Mouse (Mus musculus) midbrain, embryonic 12.5 days (tissue): ENCODE measurements around the gene Rad51ap2. TPM values are rescaled to one million over a fixed set of nuclear protein-coding genes. Genes with fewer than 3 reads are reported as not detected.
A peak's percentile ranks its signal among the peaks of the same experiment; 100 is the strongest.

ENCODE experiments used
- ATAC-seq: fragments of 200-750 bp; cut with Nextera tagmentation; 2 replicates; pipeline ENCODE4 v1.8.0; 2017; ENCODE audit warnings: low read depth, moderate TSS enrichment, moderate library complexity; ENCODE audit not compliant: low FRiP score
- H3K27ac ChIP-seq: fragments of 300-500 bp; sonication (generic); replicated peaks from 2 replicates; pipeline ENCODE4 v1.5.1; 2016; ENCODE audit warnings: mild to moderate bottlenecking
- H3K27me3 ChIP-seq: fragments of 300-500 bp; sonication (generic); 2 replicates; pipeline ENCODE4 v1.6.1; 2016; ENCODE audit warnings: mild to moderate bottlenecking
- H3K36me3 ChIP-seq: fragments of 300-500 bp; sonication (generic); 2 replicates; pipeline ENCODE4 v1.6.1; 2016
- H3K4me1 ChIP-seq: fragments of 300-500 bp; sonication (generic); 2 replicates; pipeline ENCODE4 v1.6.1; 2016
- H3K4me2 ChIP-seq: fragments of 300-500 bp; sonication (generic); replicated peaks from 2 replicates; pipeline ENCODE4 v1.6.1; 2016; ENCODE audit warnings: mild to moderate bottlenecking, moderate library complexity
- H3K4me3 ChIP-seq: fragments of 300-500 bp; sonication (generic); 2 replicates; pipeline ENCODE4 v1.5.1; 2016; ENCODE audit warnings: mild to moderate bottlenecking
- H3K9ac ChIP-seq: fragments of 300-500 bp; sonication (generic); replicated peaks from 2 replicates; pipeline ENCODE4 v1.6.1; 2016; ENCODE audit warnings: mild to moderate bottlenecking, moderate library complexity
- H3K9me3 ChIP-seq: fragments of 300-500 bp; sonication (generic); 2 replicates; pipeline ENCODE4 v1.6.1; 2016; ENCODE audit warnings: mild to moderate bottlenecking
- WGBS: fragments of 180-500 bp; shearing (Covaris S2); methylation state at CpG from one replicate; pipeline ENCODE4 v1.1.7; 2016; 5-methylcytosine and 5-hydroxymethylcytosine counted together
- polyA plus RNA-seq: library from polyadenylated mRNA; unstranded; fragments of >200 nt; fragmentation: Nextera tagmentation; extraction: Ambion mirVana; gene quantifications from 2 replicates; pipeline ENCODE4 v1.2.1, GENCODE M21; 2016

The Rad51ap2 gene
- polyA plus RNA-seq, result 0.33 and 0.39 TPM in 2 replicates

GRCm38 (mm10) chr12:11455549-11456194 lies at the start of gene Rad51ap2:
Gene Rad51ap2, plus strand, starts transcription at chr12:11456079.
- Histone ChIP-seq H3K4me1 (peaks cover 4% of the 10 kb centered on the region), H3K4me3 (peak within 1 kb of the TSS; percentile 50), H3K27ac (no peak within 1 kb of the TSS), H3K9me3 (no peaks in the 10 kb centered on the region), H3K9ac (peak within 1 kb of the TSS; percentile 66), H3K36me3 (no peaks in the 10 kb centered on the region), H3K27me3 (no peaks in the 10 kb centered on the region), H3K4me2 (peak within 1 kb of the TSS; percentile 71)
- WGBS, result 1% methylated on average over 39 of the region's 40 CpGs
- ATAC-seq, result peak; percentile 100

- 92% methylated on average over 4 of the region's 4 CpGs for WGBS
- ATAC-seq, result no peak
- Histone ChIP-seq H3K9ac (no peak overlapping the region), H3K9me3 (no peaks in the 10 kb centered on the region), H3K4me3 (no peak overlapping the region), H3K36me3 (no peaks in the 10 kb centered on the region), H3K27ac (no peak overlapping the region), H3K4me2 (no peak overlapping the region), H3K27me3 (no peaks in the 10 kb centered on the region), H3K4me1 (no peaks in the 10 kb centered on the region)
Measured at GRCm38 (mm10) chr12:11407679-11408078, 48.2 kb upstream of the Rad51ap2 start.

- no peaks in the 10 kb centered on the region for H3K36me3 ChIP-seq
- 83% methylated on average over 6 of the region's 6 CpGs for WGBS
Measured at GRCm38 (mm10) chr12:11418112-11418511, 37.8 kb upstream of the Rad51ap2 start.

GRCm38 (mm10) chr12:11427396-11427795 lies 28.5 kb upstream of the Rad51ap2 start:
- WGBS, result 70% methylated on average over 4 of the region's 4 CpGs
- Histone ChIP-seq H3K4me2 (no peak overlapping the region), H3K4me1 (no peaks in the 10 kb centered on the region), H3K9ac (no peak overlapping the region), H3K9me3 (no peaks in the 10 kb centered on the region), H3K27ac (no peak overlapping the region), H3K4me3 (no peak overlapping the region), H3K36me3 (no peaks in the 10 kb centered on the region), H3K27me3 (no peaks in the 10 kb centered on the region)
- ATAC-seq, result no peak

More at GRCm38 (mm10) chr12:11418112-11418511, 37.8 kb upstream of the Rad51ap2 start:
- Histone ChIP-seq H3K27me3 (no peaks in the 10 kb centered on the region), H3K4me1 (no peaks in the 10 kb centered on the region), H3K9ac (no peak overlapping the region), H3K9me3 (peaks cover 4% of the 10 kb centered on the region; the same call in 1 of the 2 replicates), H3K4me2 (no peak overlapping the region), H3K4me3 (no peak overlapping the region), H3K27ac (no peak overlapping the region)
- no peak for ATAC-seq

GRCm38 (mm10) chr12:11433126-11433525 lies 22.8 kb upstream of the Rad51ap2 start:
- Histone ChIP-seq H3K4me3 (no peak overlapping the region), H3K9me3 (no peaks in the 10 kb centered on the region), H3K4me2 (no peak overlapping the region), H3K27ac (no peak overlapping the region), H3K9ac (no peak overlapping the region), H3K4me1 (peaks cover 10% of the 10 kb centered on the region; the same call in 1 of the 2 replicates), H3K36me3 (no peaks in the 10 kb centered on the region), H3K27me3 (peaks cover 30% of the 10 kb centered on the region)
- ATAC-seq, result no peak
- WGBS, result 88% methylated on average over 1 of the region's 1 CpGs

GRCm38 (mm10) chr12:11433716-11434115 lies 22.2 kb upstream of the Rad51ap2 start:
- Histone ChIP-seq H3K27me3 (peaks cover 36% of the 10 kb centered on the region), H3K27ac (no peak overlapping the region), H3K36me3 (no peaks in the 10 kb centered on the region), H3K4me3 (no peak overlapping the region), H3K9me3 (no peaks in the 10 kb centered on the region), H3K9ac (no peak overlapping the region), H3K4me2 (no peak overlapping the region), H3K4me1 (peaks cover 10% of the 10 kb centered on the region; the same call in 1 of the 2 replicates)
- no peak for ATAC-seq
- 79% methylated on average over 1 of the region's 1 CpGs for WGBS

GRCm38 (mm10) chr12:11434446-11434845 lies 21.4 kb upstream of the Rad51ap2 start:
- Histone ChIP-seq H3K27me3 (peaks cover 37% of the 10 kb centered on the region), H3K4me1 (peaks cover 10% of the 10 kb centered on the region; the same call in 1 of the 2 replicates), H3K27ac (no peak overlapping the region), H3K4me2 (no peak overlapping the region), H3K9me3 (no peaks in the 10 kb centered on the region), H3K36me3 (no peaks in the 10 kb centered on the region), H3K9ac (no peak overlapping the region), H3K4me3 (no peak overlapping the region)
- WGBS, result 83% methylated on average over 8 of the region's 8 CpGs
- no peak for ATAC-seq

GRCm38 (mm10) chr12:11435246-11436022 lies 20.4 kb upstream of the Rad51ap2 start:
- Histone ChIP-seq H3K4me2 (peak overlapping the region; percentile 65), H3K9me3 (no peaks in the 10 kb centered on the region), H3K4me1 (peaks cover 10% of the 10 kb centered on the region; the same call in 1 of the 2 replicates), H3K36me3 (no peaks in the 10 kb centered on the region), H3K9ac (no peak overlapping the region), H3K27me3 (peaks cover 37% of the 10 kb centered on the region), H3K27ac (no peak overlapping the region), H3K4me3 (peak overlapping the region; percentile 45)
- WGBS, result 9% methylated on average over 15 of the region's 15 CpGs
- no peak for ATAC-seq

- H3K27me3 ChIP-seq, result peaks cover 37% of the 10 kb centered on the region
- H3K9me3 ChIP-seq, result no peaks in the 10 kb centered on the region
- H3K4me2 ChIP-seq, result peak overlapping the region; percentile 65
- 1% methylated on average over 12 of the region's 12 CpGs for whole genome bisulfite sequencing
- H3K27ac ChIP-seq, result no peak overlapping the region
- peak overlapping the region; percentile 50; the same call in 1 of the 2 replicates for H3K9ac ChIP-seq
- peak overlapping the region; percentile 45 for H3K4me3 ChIP-seq
- peaks cover 10% of the 10 kb centered on the region; the same call in 1 of the 2 replicates for H3K4me1 ChIP-seq
- H3K36me3 ChIP-seq, result no peaks in the 10 kb centered on the region
- ATAC-seq, result peak; percentile 16
Measured at GRCm38 (mm10) chr12:11436023-11436350, 19.9 kb upstream of the Rad51ap2 start.

- no peaks in the 10 kb centered on the region for H3K36me3 ChIP-seq
- no peak within 1 kb of the TSS for H3K27ac ChIP-seq
Measured at GRCm38 (mm10) chr12:11436497-11437265, 19.2 kb upstream of the Rad51ap2 start, which contains the start of gene Vsnl1. Gene Vsnl1, minus strand, starts transcription at chr12:11436613.

GRCm38 (mm10) chr12:11437266-11437906 lies 18.5 kb upstream of the Rad51ap2 start:
- H3K4me3 ChIP-seq, result peak overlapping the region; percentile 45
- H3K4me1 ChIP-seq, result peaks cover 10% of the 10 kb centered on the region; the same call in 1 of the 2 replicates
- WGBS, result 18% methylated on average over 17 of the region's 17 CpGs
- H3K27ac ChIP-seq, result no peak overlapping the region
- no peaks in the 10 kb centered on the region for H3K36me3 ChIP-seq
- H3K9me3 ChIP-seq, result no peaks in the 10 kb centered on the region
- ATAC-seq, result peak; percentile 47
- peak overlapping the region; percentile 65 for H3K4me2 ChIP-seq
- no peak overlapping the region for H3K9ac ChIP-seq
- H3K27me3 ChIP-seq, result peaks cover 37% of the 10 kb centered on the region

More at GRCm38 (mm10) chr12:11436497-11437265, 19.2 kb upstream of the Rad51ap2 start, which contains the start of gene Vsnl1:
- peak within 1 kb of the TSS; percentile 45 for H3K4me3 ChIP-seq
- H3K9me3 ChIP-seq, result no peaks in the 10 kb centered on the region
- H3K9ac ChIP-seq, result peak within 1 kb of the TSS; percentile 50
- peaks cover 37% of the 10 kb centered on the region for H3K27me3 ChIP-seq
- H3K4me2 ChIP-seq, result peak within 1 kb of the TSS; percentile 65
- 4% methylated on average over 34 of the region's 34 CpGs for WGBS
- ATAC-seq, result peak; percentile 95
- peaks cover 10% of the 10 kb centered on the region; the same call in 1 of the 2 replicates for H3K4me1 ChIP-seq
